In the genomic region with DNA sequence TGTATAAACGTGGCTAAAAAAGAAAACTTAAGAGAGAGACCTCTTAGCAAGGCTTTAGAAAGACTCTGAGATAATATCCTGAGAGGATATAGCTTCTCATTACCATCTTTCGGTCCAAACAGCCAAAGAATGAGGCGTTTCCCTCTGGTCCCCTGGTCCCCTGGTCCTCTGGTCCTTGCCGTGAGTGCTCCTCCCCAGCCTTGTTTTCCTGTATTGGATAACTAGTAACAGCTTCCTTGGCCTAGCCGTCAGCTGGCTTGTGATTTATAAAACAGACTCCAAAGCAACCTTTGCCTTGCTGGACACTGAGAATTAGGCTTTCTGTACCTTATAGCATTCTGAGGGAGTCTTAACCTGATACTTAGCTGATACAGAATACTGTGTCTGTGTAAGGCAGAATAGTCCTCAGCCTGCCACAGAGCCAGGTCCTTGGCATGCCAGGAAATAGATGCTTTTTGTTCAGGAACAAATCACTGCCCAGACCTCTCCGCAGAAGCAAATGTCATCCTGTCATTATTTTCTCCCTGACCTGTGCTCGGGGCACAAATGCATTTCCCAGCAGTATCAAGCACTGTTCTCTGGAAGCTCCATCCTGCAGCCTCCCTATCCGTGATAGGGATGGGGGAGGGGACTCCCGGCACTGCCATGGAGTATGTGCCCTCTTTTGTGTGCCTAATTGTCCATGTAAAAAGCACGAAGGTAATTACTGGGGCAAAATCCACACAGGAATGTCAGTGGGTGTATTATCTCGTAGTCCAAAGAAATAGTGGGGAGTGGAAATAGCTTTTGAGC, we compare ENCODE assay signal across 9 mouse cellular contexts.
A peak's percentile ranks its signal among the peaks of the same experiment; 100 is the strongest.
DNase-seq lines count a peak whose midpoint lies in the region; ATAC-seq and TF ChIP-seq lines count a peak whose summit lies in the region.
"Had no signal": no experiment of that assay in that cellular context is flagged by ENCODE, and none has a peak within 500 bp of the region (broad histone marks: within the 10 kb centered on the region; RNA-seq: fewer than 3 reads in every experiment).

No protein-coding gene starts in this region.

- no peaks in the 10 kb centered on the region for H3K36me3 ChIP-seq in embryonic facial prominence, embryonic 11.5 days (replicated peaks; ENCODE audit: control insufficient read depth, insufficient read depth, low read depth, low read length)
- H3K36me3 ChIP-seq in hindbrain, embryonic 12.5 days: no peaks in the 10 kb centered on the region
- no peaks in the 10 kb centered on the region for H3K36me3 ChIP-seq in limb, embryonic 14.5 days (ENCODE audit: control insufficient read depth, insufficient read depth, low read length)

- no peak overlapping the region for H3K4me3 ChIP-seq in embryonic facial prominence, embryonic 11.5 days (ENCODE audit: low read depth, low read length)
- no peak overlapping the region for H3K4me3 ChIP-seq in hindbrain, embryonic 12.5 days
- no peak overlapping the region for H3K4me3 ChIP-seq in limb, embryonic 14.5 days (replicated peaks; ENCODE audit: low read length)

- no peak overlapping the region for H3K9ac ChIP-seq in embryonic facial prominence, embryonic 11.5 days (replicated peaks; ENCODE audit: low read length)
- no peak overlapping the region for H3K9ac ChIP-seq in hindbrain, embryonic 12.5 days
- no peak overlapping the region for H3K9ac ChIP-seq in limb, embryonic 14.5 days (ENCODE audit: low read depth, low read length, severe bottlenecking)

- DNase-seq in brain, embryonic 14.5 days (ENCODE audit: low read depth): peak; percentile 79
- peak; percentile 28 for DNase-seq in embryonic facial prominence, embryonic 11.5 days (ENCODE audit: low spot score)
- DNase-seq in limb, embryonic 14.5 days (ENCODE audit: low spot score): no peak
- DNase-seq in right cerebral cortex, postnatal 4 days: no peak
- no peak for DNase-seq in left cerebral cortex, postnatal 36 days (ENCODE audit: low spot score in 2 of 2)
- no peak for DNase-seq in thymus, postnatal 10 days (ENCODE audit: low spot score in 2 of 2)
- DNase-seq: liver had no signal

- TF ChIP-seq CTCF in brain, embryonic 14.5 days (IDR thresholded peaks at IDR 0.05; ENCODE audit: borderline replicate concordance, extremely low read depth, insufficient read depth, insufficient read length): no peak

- H3K27me3 ChIP-seq in embryonic facial prominence, embryonic 11.5 days (ENCODE audit: control insufficient read depth, insufficient read depth, low read length): no peaks in the 10 kb centered on the region
- no peaks in the 10 kb centered on the region for H3K27me3 ChIP-seq in hindbrain, embryonic 12.5 days
- H3K27me3 ChIP-seq in limb, embryonic 14.5 days (ENCODE audit: control insufficient read depth, insufficient read depth, low read length): no peaks in the 10 kb centered on the region
- H3K27me3 ChIP-seq: Patski had no signal

- no peak overlapping the region; the same call in 1 of the 2 replicates for H3K27ac ChIP-seq in embryonic facial prominence, embryonic 11.5 days (replicated peaks; ENCODE audit: low read depth, low read length)
- peak overlapping the region; percentile 71 for H3K27ac ChIP-seq in hindbrain, embryonic 12.5 days
- H3K27ac ChIP-seq in limb, embryonic 14.5 days (replicated peaks; ENCODE audit: low read depth, low read length): 0 out of 2 replicates have a peak overlapping the region, but pooled peaks have one; percentile 13

- no peak overlapping the region for H3K4me2 ChIP-seq in embryonic facial prominence, embryonic 11.5 days (ENCODE audit: low read depth, low read length)
- peak overlapping the region; percentile 22; the same call in 1 of the 2 replicates for H3K4me2 ChIP-seq in hindbrain, embryonic 12.5 days (replicated peaks)
- no peak overlapping the region for H3K4me2 ChIP-seq in limb, embryonic 14.5 days (replicated peaks; ENCODE audit: low read depth, low read length, severe bottlenecking)

- no peak for TF ChIP-seq POLR2A in brain, embryonic 14.5 days (IDR thresholded peaks at IDR 0.05; ENCODE audit: borderline replicate concordance, extremely low read depth, insufficient read depth, insufficient read length, poor library complexity, severe bottlenecking)
- TF ChIP-seq POLR2A in limb, embryonic 14.5 days (IDR thresholded peaks at IDR 0.05; ENCODE audit: borderline replicate concordance, extremely low read depth, insufficient read depth, insufficient read length): no peak

- intact Hi-C loops in left cerebral cortex, postnatal 36 days (cut with DNase I): loop anchor here (2.0 to 10.0 kb wide), 2 partner anchors 499 to 657 kb away; a partner anchor contains a TSS

- 18% methylated on average over 11 of the region's 11 CpGs for WGBS in embryonic facial prominence, embryonic 11.5 days
- 28% methylated on average over 11 of the region's 11 CpGs for WGBS in hindbrain, embryonic 12.5 days
- 38% methylated on average over 11 of the region's 11 CpGs for WGBS in limb, embryonic 14.5 days

- H3K4me1 ChIP-seq in embryonic facial prominence, embryonic 11.5 days (ENCODE audit: control insufficient read depth, insufficient read depth, low read length): no peaks in the 10 kb centered on the region
- H3K4me1 ChIP-seq in hindbrain, embryonic 12.5 days: peaks cover 11% of the 10 kb centered on the region
- peaks cover 9% of the 10 kb centered on the region for H3K4me1 ChIP-seq in limb, embryonic 14.5 days (ENCODE audit: control insufficient read depth, insufficient read depth, low read length)

- no peak for ATAC-seq in embryonic facial prominence, embryonic 11.5 days (replicated peaks; ENCODE audit: insufficient number of reproducible peaks, low FRiP score, low TSS enrichment, low read depth)
- ATAC-seq in hindbrain, embryonic 12.5 days (ENCODE audit: low FRiP score): peak; percentile 68
- ATAC-seq in limb, embryonic 14.5 days (ENCODE audit: low FRiP score, low read depth): no peak
- ATAC-seq: Patski had no signal

- no peaks in the 10 kb centered on the region for H3K9me3 ChIP-seq in embryonic facial prominence, embryonic 11.5 days (replicated peaks; ENCODE audit: control insufficient read depth, low read length)
- H3K9me3 ChIP-seq in hindbrain, embryonic 12.5 days (replicated peaks): no peaks in the 10 kb centered on the region
- no peaks in the 10 kb centered on the region for H3K9me3 ChIP-seq in limb, embryonic 14.5 days (ENCODE audit: control insufficient read depth, low read length)

Comparison
In these comparisons a context has a peak if more than half of its experiments do, and no peak if none do; other contexts are left out.
1. DNase-seq: peak in brain, embryonic 14.5 days (single experiment) and embryonic facial prominence, embryonic 11.5 days (single experiment); none in limb, embryonic 14.5 days (single experiment), right cerebral cortex, postnatal 4 days (single experiment), left cerebral cortex, postnatal 36 days (0 of 2) and thymus, postnatal 10 days (0 of 2).